Mouse (Mus musculus): ENCODE data around the gene Edc4. TPM values are rescaled to one million over a fixed set of nuclear protein-coding genes. Genes with fewer than 3 reads are reported as not detected.
A peak's percentile ranks its signal among the peaks of the same experiment; 100 is the strongest.

Gene Edc4
- polyA plus RNA-seq, 1 experiment from 2014 or later, result 72.6 TPM

- no peak overlapping the region for H3K9ac ChIP-seq
- no peak overlapping the region for H3K27ac ChIP-seq
- H3K4me2 ChIP-seq (replicated peaks), result no peak overlapping the region
- H3K27me3 ChIP-seq, result no peaks in the 10 kb centered on the region
- H3K36me3 ChIP-seq, result peaks cover 31% of the 10 kb centered on the region
- 86% methylated on average over 11 of the region's 11 CpGs for WGBS
- peaks cover 12% of the 10 kb centered on the region; the same call in 1 of the 2 replicates for H3K4me1 ChIP-seq
- no peak overlapping the region for H3K4me3 ChIP-seq
- no peak for ATAC-seq (ENCODE audit: insufficient number of reproducible peaks, insufficient read depth, low FRiP score, low TSS enrichment)
- no peaks in the 10 kb centered on the region for H3K9me3 ChIP-seq
These were observed 51.8 kb downstream of the Edc4 start for GRCm38 (mm10) chr8:105932525-105932924.

- Histone ChIP-seq H3K36me3 (peaks cover 31% of the 10 kb centered on the region), H3K9me3 (no peaks in the 10 kb centered on the region), H3K4me3 (no peak within 1 kb of the TSS), H3K9ac (no peak within 1 kb of the TSS), H3K4me1 (peaks cover 12% of the 10 kb centered on the region; the same call in 1 of the 2 replicates), H3K27ac (no peak within 1 kb of the TSS), H3K27me3 (no peaks in the 10 kb centered on the region), H3K4me2 (replicated peaks) (no peak within 1 kb of the TSS)
- ATAC-seq (ENCODE audit: insufficient number of reproducible peaks, insufficient read depth, low FRiP score, low TSS enrichment), result no peak
- WGBS, result 91% methylated on average over 2 of the region's 2 CpGs
These were observed 53.1 kb downstream of the Edc4 start, which contains the start of gene Ctrl for GRCm38 (mm10) chr8:105933762-105934161. TSS of gene Ctrl (minus strand) at chr8:105933862.

GRCm38 (mm10) chr8:105935105-105935504, 54.4 kb downstream of the Edc4 start:
- no peak overlapping the region for H3K27ac ChIP-seq
- no peak overlapping the region for H3K9ac ChIP-seq
- H3K9me3 ChIP-seq, result no peaks in the 10 kb centered on the region
- WGBS, result 79% methylated on average over 6 of the region's 6 CpGs
- H3K27me3 ChIP-seq, result no peaks in the 10 kb centered on the region
- peaks cover 12% of the 10 kb centered on the region; the same call in 1 of the 2 replicates for H3K4me1 ChIP-seq
- peaks cover 23% of the 10 kb centered on the region for H3K36me3 ChIP-seq
- no peak overlapping the region for H3K4me2 ChIP-seq (replicated peaks)
- no peak overlapping the region for H3K4me3 ChIP-seq
- no peak for ATAC-seq (ENCODE audit: insufficient number of reproducible peaks, insufficient read depth, low FRiP score, low TSS enrichment)

DNA sequence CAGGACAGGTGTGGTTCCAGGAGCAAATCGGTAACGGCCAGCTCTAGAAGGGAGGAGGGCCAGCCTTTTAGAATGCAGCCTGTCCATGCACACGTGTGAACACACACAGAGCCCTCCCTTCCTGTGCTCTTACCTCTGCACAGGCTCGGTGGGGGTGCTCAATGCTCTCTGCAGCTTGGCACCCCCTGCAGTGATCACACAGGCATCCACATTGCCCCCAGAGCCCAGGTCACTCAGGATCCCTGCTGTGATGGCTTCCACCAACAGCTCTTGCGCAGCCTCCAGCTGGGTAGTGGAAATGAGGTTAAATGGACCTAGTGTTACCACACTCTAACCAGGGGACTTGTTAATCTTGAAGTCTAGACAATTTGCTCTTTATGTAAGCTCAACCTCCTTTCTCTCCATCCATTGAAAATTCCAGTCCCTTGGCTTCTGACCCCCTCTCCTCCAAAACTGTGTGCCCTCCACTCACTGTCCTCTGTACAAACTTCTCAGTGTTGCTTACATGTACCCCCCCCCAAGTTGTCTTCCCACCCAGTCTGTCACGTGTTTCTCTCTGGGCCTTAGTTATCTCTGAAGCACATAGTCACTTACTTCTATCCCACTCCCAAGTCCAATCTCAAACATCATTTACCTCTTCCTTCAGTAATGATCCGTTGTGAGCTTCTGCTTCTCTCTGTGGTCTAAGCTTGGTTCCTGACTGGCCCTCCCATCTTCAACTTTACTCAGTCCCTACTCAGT, 55.4 kb downstream of the Edc4 start:
- Histone ChIP-seq H3K9ac (peak overlapping the region; percentile 63), H3K27me3 (no peaks in the 10 kb centered on the region), H3K4me2 (replicated peaks) (peak overlapping the region; percentile 66), H3K9me3 (no peaks in the 10 kb centered on the region), H3K4me3 (peak overlapping the region; percentile 65), H3K27ac (no peak overlapping the region), H3K4me1 (peaks cover 12% of the 10 kb centered on the region; the same call in 1 of the 2 replicates), H3K36me3 (peaks cover 17% of the 10 kb centered on the region; the same call in 1 of the 2 replicates)
- ATAC-seq (ENCODE audit: insufficient number of reproducible peaks, insufficient read depth, low FRiP score, low TSS enrichment), result no peak
- WGBS, result 25% methylated on average over 7 of the region's 7 CpGs

GRCm38 (mm10) chr8:105936866-105937475, 56.3 kb downstream of the Edc4 start:
- Histone ChIP-seq H3K4me3 (peak overlapping the region; percentile 65), H3K4me1 (peaks cover 12% of the 10 kb centered on the region; the same call in 1 of the 2 replicates), H3K9ac (peak overlapping the region; percentile 63), H3K27me3 (no peaks in the 10 kb centered on the region), H3K27ac (peak overlapping the region; percentile 76), H3K4me2 (replicated peaks) (peak overlapping the region; percentile 66), H3K36me3 (peaks cover 20% of the 10 kb centered on the region; the same call in 1 of the 2 replicates), H3K9me3 (no peaks in the 10 kb centered on the region)
- ATAC-seq (ENCODE audit: insufficient number of reproducible peaks, insufficient read depth, low FRiP score, low TSS enrichment), result peak; percentile 85
- under 1% methylated on average over 30 of the region's 30 CpGs for WGBS

- peak overlapping the region; percentile 63 for H3K9ac ChIP-seq
- peaks cover 19% of the 10 kb centered on the region for H3K36me3 ChIP-seq
- H3K9me3 ChIP-seq, result no peaks in the 10 kb centered on the region
- WGBS, result 2% methylated on average over 33 of the region's 33 CpGs
- H3K27ac ChIP-seq, result peak overlapping the region; percentile 76
- peaks cover 12% of the 10 kb centered on the region; the same call in 1 of the 2 replicates for H3K4me1 ChIP-seq
- H3K4me3 ChIP-seq, result peak overlapping the region; percentile 65
- H3K4me2 ChIP-seq (replicated peaks), result peak overlapping the region; percentile 66
- peak; percentile 31; the same call in 1 of the 2 replicates for ATAC-seq (ENCODE audit: insufficient number of reproducible peaks, insufficient read depth, low FRiP score, low TSS enrichment)
- no peaks in the 10 kb centered on the region for H3K27me3 ChIP-seq
These were observed 57.0 kb downstream of the Edc4 start for GRCm38 (mm10) chr8:105937496-105938305.

- WGBS, result 23% methylated on average over 4 of the region's 4 CpGs
- peaks cover 18% of the 10 kb centered on the region for H3K36me3 ChIP-seq
- H3K4me1 ChIP-seq, result peaks cover 12% of the 10 kb centered on the region; the same call in 1 of the 2 replicates
- peak within 1 kb of the TSS; percentile 76 for H3K27ac ChIP-seq
- no peaks in the 10 kb centered on the region for H3K9me3 ChIP-seq
- ATAC-seq (ENCODE audit: insufficient number of reproducible peaks, insufficient read depth, low FRiP score, low TSS enrichment), result no peak
- peak within 1 kb of the TSS; percentile 66 for H3K4me2 ChIP-seq (replicated peaks)
- peak within 1 kb of the TSS; percentile 63 for H3K9ac ChIP-seq
- H3K4me3 ChIP-seq, result peak within 1 kb of the TSS; percentile 65
- no peaks in the 10 kb centered on the region for H3K27me3 ChIP-seq
These were observed 57.6 kb downstream of the Edc4 start, which contains the start of gene Psmb10 for GRCm38 (mm10) chr8:105938306-105938669. TSS of gene Psmb10 (minus strand) at chr8:105938444.

GRCm38 (mm10) chr8:105942026-105942425, 61.3 kb downstream of the Edc4 start:
- 90% methylated on average over 11 of the region's 11 CpGs for WGBS

GRCm38 (mm10) chr8:105942542-105942941, 61.9 kb downstream of the Edc4 start:
- Histone ChIP-seq H3K36me3 (peaks cover 58% of the 10 kb centered on the region), H3K9me3 (no peaks in the 10 kb centered on the region), H3K27ac (no peak overlapping the region), H3K4me3 (no peak overlapping the region), H3K9ac (0 out of 2 replicates have a peak overlapping the region, but pooled peaks have one; percentile 4), H3K4me2 (replicated peaks) (no peak overlapping the region), H3K27me3 (no peaks in the 10 kb centered on the region), H3K4me1 (no peaks in the 10 kb centered on the region)
- WGBS, result 93% methylated on average over 5 of the region's 5 CpGs
- no peak for ATAC-seq (ENCODE audit: insufficient number of reproducible peaks, insufficient read depth, low FRiP score, low TSS enrichment)

More at GRCm38 (mm10) chr8:105942026-105942425, 61.3 kb downstream of the Edc4 start:
- Histone ChIP-seq H3K4me3 (no peak overlapping the region), H3K4me2 (replicated peaks) (no peak overlapping the region), H3K27ac (no peak overlapping the region), H3K9me3 (no peaks in the 10 kb centered on the region), H3K4me1 (no peaks in the 10 kb centered on the region), H3K27me3 (no peaks in the 10 kb centered on the region), H3K36me3 (peaks cover 53% of the 10 kb centered on the region), H3K9ac (no peak overlapping the region)
- ATAC-seq (ENCODE audit: insufficient number of reproducible peaks, insufficient read depth, low FRiP score, low TSS enrichment), result no peak

DNA sequence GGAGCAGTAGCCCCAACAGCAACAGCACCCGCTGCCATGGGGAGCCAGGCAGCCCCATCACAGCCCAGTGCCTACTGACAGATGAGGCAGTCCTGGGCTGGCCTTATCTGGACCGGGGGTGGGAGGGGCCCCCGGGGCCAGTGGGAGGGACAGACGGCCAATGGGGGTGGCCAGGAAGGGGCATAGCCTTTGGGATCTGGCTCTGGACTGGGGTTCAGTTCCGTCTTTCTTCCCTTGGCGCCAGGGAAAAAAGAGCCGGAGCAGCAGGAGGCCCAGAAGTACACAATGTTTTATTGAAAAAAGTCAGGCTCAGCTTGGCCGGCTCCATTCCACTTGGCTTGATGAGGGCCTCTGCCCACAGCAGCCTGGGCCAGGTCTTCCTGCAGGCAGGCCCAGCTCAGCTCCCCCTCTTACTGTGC, 62.6 kb downstream of the Edc4 start, which contains the start of gene Lcat:
Lcat (minus strand) TSS at position 62 of the 419 bp plus-strand sequence.
- Histone ChIP-seq H3K27me3 (no peaks in the 10 kb centered on the region), H3K4me3 (no peak within 1 kb of the TSS), H3K4me1 (no peaks in the 10 kb centered on the region), H3K9ac (0 out of 2 replicates have a peak within 1 kb of the TSS, but pooled peaks have one; percentile 4), H3K27ac (no peak within 1 kb of the TSS), H3K9me3 (no peaks in the 10 kb centered on the region), H3K4me2 (replicated peaks) (no peak within 1 kb of the TSS), H3K36me3 (peaks cover 65% of the 10 kb centered on the region)
- ATAC-seq (ENCODE audit: insufficient number of reproducible peaks, insufficient read depth, low FRiP score, low TSS enrichment), result no peak
- 76% methylated on average over 7 of the region's 8 CpGs for WGBS

All from embryonic facial prominence, embryonic 12.5 days (tissue).